Mouse (Mus musculus) kidney, adult 18-20 months (tissue): ENCODE measurements around the gene Ankrd11.
"Not testable (repeated sequence)": the region's sequence is repeated elsewhere in the genome, so short reads cannot be mapped to it uniquely, and the experiment has no call there.

Experiments used
- DNase-seq: peaks from one replicate; pipeline ENCODE4 v3.0.0; 2021

Gene Ankrd11

GRCm38 (mm10) chr8:123039376-123040109 is 2.5 kb downstream of the Ankrd11 start:
- DNase-seq = no peak

- no peak for DNase-seq
These were observed 3.7 kb downstream of the Ankrd11 start for GRCm38 (mm10) chr8:123038351-123038750.

GRCm38 (mm10) chr8:123037487-123037886 is 4.6 kb downstream of the Ankrd11 start:
- no peak for DNase-seq

- no peak for DNase-seq
These were observed 5.1 kb downstream of the Ankrd11 start for GRCm38 (mm10) chr8:123036956-123037355.

GRCm38 (mm10) chr8:123034171-123034570 is 7.9 kb downstream of the Ankrd11 start:
- DNase-seq = no peak

GRCm38 (mm10) chr8:123033431-123033830 is 8.6 kb downstream of the Ankrd11 start:
- no peak for DNase-seq

GRCm38 (mm10) chr8:123032730-123033129 is 9.3 kb downstream of the Ankrd11 start:
- DNase-seq = no peak

GRCm38 (mm10) chr8:123031321-123031978 is 10.6 kb downstream of the Ankrd11 start:
- DNase-seq = no peak

GRCm38 (mm10) chr8:123030091-123030490 is 12.0 kb downstream of the Ankrd11 start:
- DNase-seq = not testable (repeated sequence)

GRCm38 (mm10) chr8:123027786-123028185 is 14.3 kb downstream of the Ankrd11 start:
- DNase-seq = no peak

- no peak for DNase-seq
These were observed 16.1 kb downstream of the Ankrd11 start for GRCm38 (mm10) chr8:123025951-123026351.

- no peak for DNase-seq
These were observed 17.9 kb downstream of the Ankrd11 start for GRCm38 (mm10) chr8:123024226-123024625.

- DNase-seq = no peak
These were observed 19.4 kb downstream of the Ankrd11 start for GRCm38 (mm10) chr8:123022727-123023126.

GRCm38 (mm10) chr8:123021259-123021658 is 20.8 kb downstream of the Ankrd11 start:
- peak; percentile 30 for DNase-seq

- no peak for DNase-seq
These were observed 21.2 kb downstream of the Ankrd11 start for GRCm38 (mm10) chr8:123020859-123021258.

GRCm38 (mm10) chr8:123020084-123020483 is 22.0 kb downstream of the Ankrd11 start:
- no peak for DNase-seq

GRCm38 (mm10) chr8:123018484-123019164 is 23.5 kb downstream of the Ankrd11 start:
- no peak for DNase-seq

- DNase-seq = no peak
These were observed 24.9 kb downstream of the Ankrd11 start for GRCm38 (mm10) chr8:123017143-123017542.

- DNase-seq = no peak
These were observed 27.0 kb downstream of the Ankrd11 start for GRCm38 (mm10) chr8:123015074-123015473.

GRCm38 (mm10) chr8:123014429-123014828 is 27.6 kb downstream of the Ankrd11 start:
- DNase-seq = no peak

GRCm38 (mm10) chr8:123011321-123011720 is 30.8 kb downstream of the Ankrd11 start:
- no peak for DNase-seq

- DNase-seq = no peak
These were observed 36.3 kb downstream of the Ankrd11 start for GRCm38 (mm10) chr8:123005805-123006204.

GRCm38 (mm10) chr8:123005328-123005727 is 36.7 kb downstream of the Ankrd11 start:
- DNase-seq = no peak
